Mouse (Mus musculus) cerebellum, adult (tissue): ENCODE results near the gene Pdhx.

Experiments used
- ATAC-seq: cut with Nextera tagmentation; 2 replicates; pipeline ENCODE4 v1.9.2; 2017; ENCODE audit warnings: mild to moderate bottlenecking, moderate library complexity, mixed read lengths; ENCODE audit not compliant: insufficient number of reproducible peaks, low FRiP score, low TSS enrichment

The Pdhx gene

DNA sequence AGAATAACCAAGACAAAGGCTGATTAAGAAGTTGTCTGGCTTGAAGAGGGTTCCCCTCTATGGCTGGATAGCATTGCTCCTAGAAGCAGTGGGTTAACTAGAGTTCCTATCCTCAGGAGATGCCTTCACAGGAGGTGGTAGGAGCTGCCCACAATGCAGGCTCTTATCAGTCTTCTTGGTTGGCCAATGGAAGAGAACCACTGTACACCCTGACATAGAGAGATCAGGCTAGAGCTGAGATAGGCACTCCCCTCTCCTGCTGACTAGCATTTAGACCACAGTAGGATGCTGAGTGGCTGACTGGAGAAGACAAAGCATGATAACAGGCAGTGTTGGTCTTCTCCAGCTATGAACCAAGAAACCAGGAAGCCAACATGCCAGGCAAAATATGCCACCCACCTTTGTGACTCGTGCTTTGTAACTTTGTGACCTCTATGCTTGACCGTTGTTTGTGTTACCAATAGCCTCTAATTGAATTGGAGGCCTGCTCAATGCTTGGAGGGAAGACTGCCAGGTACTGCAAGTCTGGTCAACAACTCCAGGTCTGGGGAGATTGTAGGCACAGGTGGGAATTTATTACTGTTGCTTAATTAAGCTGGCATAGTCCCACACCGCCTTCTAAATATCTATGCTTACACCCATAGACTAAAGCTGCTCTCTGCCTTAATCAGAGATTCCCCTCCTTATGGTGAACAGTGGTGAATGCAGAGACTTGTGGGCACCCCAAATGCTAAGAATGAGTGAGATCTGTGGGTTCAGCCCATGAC is 79.3 kb downstream of the Pdhx start:
- ATAC-seq: no peak

DNA sequence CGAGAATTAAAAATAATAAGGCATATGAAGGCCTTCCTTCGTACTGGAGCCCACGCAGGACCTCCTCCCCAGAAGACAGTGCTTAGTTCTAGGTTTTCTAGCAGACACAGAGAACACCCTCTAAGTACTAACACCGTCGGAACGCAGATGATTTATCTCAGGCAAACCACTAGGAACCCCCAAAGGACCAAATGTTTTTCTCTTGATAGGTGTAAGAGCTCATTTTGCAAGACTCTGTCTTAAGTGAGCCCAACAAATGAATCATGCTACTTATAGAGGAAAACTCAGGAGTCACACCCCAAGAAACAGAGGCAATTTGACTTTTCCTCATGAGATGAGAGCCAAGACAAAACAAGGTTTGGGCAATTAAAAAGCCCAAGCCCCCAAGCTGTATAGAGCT is 80.9 kb downstream of the Pdhx start:
- no peak for ATAC-seq

DNA sequence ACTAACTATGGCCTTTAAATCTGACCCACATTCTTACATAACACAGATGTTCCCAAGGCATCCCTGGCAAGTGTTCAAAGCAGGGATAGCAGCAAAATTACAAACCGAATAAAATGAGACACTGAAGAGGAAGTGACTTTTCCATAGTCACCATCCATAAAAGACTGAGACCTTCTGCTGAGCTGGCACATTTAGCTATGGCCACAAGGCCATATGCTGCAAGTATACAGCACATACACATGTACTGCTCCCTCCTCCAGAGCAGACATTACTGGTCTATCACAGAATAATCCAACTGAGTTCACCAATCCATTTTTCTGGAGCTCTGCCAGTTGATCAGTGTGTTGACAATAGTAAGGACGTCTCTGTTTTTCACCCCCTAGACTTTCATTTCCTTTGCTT is 83.0 kb downstream of the Pdhx start:
- no peak for ATAC-seq

DNA sequence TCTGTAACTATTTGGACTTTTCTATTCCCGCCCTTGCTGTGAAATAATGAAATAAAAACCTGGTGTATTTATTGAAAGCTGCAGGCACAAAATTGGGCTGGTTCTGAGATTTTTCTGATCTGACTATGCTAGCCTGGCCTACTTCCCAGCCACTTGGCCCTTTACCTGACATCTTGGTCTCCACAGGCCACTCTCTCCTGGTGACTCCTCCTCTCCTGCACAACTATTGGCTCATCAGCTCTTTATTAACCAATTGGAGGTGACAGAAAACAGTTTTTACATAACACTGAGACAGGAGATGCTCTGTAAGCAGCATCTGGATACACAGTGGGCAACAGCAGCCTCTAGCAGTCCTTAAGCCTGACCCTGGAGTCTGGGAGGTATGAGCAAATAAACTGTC is 83.9 kb downstream of the Pdhx start:
- ATAC-seq: no peak

DNA sequence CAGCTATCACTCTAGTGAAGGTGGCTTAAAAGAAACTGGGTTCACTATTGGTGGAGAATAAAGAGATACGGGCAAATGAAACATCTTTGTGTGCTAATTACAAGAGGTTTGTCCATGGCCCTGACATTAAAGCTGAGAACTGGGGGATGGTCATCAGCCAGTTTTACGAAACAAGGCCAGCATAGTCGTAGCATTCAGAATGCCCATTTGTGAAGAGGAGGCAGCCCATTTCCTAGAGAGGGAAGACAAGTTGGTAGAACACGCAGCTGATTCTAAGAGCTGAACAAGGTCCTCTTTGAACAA is 85.7 kb downstream of the Pdhx start:
- ATAC-seq: no peak

DNA sequence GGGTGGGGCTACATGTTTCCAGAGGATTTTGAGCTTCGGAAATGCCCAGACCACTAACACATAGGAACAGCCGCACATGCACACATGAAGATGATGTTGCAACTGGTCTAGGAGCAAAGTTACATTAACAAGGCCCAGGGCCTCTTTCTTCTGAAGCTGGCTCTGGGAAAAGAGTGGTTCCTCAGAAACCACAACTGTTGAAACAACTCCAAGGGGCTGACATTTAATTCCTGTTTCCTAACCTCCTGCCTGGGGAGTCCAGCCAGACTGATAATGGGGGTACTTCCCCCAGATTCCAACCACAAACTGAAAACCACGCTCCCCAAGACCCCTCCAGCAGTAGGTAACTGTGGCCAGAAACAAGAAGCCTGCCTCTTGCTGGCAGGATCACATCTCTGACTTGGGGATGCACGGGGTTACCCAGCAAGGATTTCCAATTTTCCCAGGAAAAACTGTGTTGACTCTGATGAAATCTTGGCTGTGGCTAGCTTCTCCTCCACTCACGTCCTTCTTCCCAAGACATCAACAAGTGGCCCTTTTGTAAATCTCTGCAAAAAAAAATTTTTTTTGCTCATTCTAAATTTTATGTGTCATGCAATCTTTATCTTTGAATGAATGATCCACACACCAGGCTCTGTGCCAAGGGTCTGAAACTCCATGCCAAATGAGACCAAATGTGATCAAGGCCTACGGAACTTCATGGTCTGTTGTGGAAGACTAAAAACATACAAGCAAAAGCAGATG is 86.2 kb downstream of the Pdhx start:
- ATAC-seq: no peak

DNA sequence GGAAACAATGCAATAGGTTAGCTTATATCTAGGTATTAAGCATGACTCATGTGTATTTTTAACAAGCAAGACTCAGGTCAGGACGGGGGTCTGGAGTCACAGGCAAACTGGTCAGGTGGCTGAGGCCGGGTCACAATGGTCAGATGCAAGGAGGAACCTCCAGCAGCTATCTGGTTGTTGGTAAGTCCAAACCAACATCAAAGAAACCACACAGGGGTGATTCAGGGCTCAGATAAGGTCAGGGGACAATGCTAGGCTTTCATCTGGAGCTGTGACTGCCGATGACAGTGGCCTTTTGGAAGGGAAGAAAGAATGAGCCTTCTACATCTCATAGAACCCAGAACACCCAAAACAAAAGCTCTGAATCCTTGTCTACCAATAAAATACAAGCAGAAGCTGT is 86.9 kb downstream of the Pdhx start:
- ATAC-seq: no peak

DNA sequence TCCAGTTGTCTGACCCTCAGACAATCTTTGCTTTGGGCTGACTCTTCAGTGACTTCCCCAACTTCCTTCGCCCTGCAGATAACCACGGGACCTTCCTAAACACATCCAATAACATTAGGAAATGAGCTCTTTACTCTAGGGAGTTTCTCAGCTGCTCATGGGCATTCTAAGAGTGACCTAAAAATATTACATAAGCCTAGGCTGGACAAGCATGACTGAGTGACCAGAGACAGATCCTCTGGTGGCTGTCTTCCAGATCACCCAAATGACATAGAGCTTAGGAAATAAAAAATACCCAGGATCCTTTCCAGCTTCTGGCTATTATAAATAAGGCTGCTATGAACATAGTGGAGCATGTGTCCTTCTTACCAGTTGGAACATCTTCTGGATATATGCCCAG is 90.5 kb downstream of the Pdhx start:
- no peak for ATAC-seq

DNA sequence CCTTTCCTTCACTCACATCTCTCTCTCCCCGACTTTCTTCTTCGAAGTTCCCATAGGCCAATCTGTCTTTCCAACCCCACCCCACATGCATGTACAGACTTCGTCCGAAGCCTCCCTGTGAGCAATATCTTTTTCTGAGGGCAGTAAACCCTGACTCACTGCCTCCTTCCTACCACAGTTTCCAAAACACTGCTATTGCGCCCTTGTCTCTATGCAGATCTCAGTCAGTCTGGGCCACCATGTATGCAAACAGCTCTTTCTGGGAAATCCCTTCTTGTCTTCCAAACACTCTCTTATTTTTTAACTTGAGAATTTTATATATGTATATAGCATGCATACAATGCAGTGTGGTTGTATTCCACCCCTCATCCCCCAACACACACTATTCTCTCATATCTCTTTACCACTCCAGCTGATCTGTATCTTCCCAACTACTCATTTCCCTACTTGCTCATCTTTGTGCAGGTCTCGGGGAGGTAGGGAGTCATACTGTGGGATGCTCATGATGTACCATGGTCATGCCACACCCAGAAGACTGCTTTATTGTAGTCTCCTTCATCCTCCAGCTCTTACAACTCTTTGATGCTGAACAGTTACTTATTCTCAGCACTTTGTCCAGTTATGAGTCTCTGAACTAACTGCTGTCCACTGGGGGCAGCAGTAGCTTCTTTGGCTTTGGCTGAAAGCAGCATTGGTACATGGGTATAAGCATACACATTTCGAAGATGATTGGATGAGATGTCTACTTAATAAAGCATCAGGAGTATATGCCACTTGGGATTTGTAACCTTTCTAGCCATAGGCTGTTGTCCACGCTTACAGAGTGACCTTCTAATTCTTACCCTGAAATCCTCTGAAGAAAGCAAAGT is 91.6 kb downstream of the Pdhx start:
- ATAC-seq: no peak

DNA sequence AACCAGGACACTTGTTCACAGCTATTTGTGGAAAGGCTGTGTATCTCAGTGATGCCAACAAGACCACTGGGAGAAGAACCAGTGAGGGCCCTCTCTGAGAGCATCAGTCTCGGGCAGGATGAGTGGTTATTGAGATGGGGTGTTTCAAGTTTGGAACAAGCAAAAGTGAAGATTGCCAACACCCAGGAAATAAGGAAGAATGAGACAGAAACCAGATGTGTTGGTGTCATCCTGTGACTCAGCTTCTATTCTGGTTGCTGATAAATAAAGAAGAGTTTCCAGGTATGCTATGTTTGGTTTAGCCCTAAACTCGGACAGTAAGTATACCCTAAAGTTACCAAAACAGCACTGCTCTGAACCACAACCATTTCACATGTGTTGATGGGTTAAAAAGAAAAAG is 92.4 kb downstream of the Pdhx start:
- no peak for ATAC-seq

DNA sequence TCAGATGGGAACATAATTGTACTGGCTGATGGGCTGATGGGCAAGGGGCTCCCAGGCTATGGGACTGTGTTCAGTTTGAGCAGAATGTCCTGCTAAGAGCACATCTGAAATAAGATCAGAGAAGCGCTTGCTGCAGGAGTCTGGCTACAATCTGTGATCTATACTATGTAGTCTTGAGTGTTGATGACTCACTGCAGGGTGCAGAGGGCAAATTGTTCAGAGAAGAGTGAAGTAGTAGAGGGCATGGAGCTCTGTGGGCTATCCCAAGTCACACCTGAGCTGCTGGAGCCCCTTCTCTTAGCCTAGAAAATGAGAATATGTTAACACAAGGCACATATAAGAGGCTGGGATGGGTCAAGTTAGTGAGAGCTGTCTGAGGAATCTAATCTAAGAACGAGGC is 93.8 kb downstream of the Pdhx start:
- ATAC-seq: no peak

DNA sequence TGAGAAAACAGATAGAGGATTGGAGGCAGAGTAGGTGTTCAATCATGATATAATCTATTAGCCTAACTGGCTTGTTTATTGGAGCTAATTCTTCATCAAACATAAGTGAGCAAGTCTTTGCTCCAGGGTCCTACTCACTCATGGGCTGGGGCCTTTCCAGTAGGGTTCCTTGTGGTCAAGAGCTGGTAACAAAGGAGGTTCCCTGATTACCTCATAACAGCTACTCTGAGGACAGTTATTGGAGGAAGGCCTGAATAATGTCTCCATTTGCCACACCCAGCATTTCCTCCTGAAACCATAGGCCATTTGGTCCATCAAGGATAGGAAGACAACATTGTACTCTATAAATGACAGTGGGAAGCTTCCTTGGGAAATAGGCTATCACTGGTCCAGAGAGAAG is 94.2 kb downstream of the Pdhx start:
- no peak for ATAC-seq

DNA sequence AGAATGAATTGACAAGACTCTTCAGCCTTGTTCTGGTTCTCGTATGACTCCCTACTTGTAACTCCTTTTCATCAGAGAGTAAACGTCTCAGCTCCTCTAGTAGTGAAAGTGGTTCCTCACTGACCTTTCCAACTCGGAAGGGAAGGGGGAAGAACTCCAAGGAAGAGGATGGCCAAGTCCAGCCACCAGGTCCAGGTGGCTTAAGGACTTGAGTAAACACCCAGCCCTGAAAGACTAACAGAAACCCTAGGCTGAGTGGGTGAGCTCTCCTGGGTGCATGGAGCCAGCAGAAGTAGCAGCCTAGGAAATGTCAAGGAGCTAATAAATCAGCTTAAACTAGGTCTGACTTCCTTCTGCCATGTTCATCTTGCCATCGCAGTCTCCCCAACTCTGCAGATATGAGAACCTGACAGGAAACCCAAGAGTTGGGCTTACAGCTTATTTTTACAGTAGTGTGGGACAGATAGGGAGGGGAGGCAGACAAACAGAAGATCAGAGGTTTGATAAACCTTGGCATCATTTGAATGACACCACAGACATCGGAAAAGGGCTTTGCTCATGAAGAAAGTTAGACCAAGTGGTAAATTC is 97.9 kb downstream of the Pdhx start:
- ATAC-seq: no peak

DNA sequence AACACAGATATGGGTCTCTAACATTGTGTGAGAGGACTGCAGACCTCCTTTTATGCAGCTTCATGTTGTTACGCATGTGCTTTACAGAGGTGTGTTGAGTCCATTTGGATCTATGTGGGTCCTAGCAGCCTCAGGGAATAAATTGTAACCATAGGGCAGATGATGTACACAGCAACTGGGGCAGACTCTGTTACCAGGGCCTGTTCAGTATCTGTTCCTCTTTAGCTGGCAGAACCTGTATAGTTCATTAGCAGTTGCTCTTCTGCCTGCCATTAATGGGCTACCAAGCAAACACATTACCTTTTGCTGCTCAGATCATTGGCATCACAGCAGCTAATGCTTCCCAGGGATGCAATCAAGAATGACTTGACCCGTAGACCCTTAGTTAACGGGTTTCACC is 100.2 kb downstream of the Pdhx start:
- no peak for ATAC-seq

DNA sequence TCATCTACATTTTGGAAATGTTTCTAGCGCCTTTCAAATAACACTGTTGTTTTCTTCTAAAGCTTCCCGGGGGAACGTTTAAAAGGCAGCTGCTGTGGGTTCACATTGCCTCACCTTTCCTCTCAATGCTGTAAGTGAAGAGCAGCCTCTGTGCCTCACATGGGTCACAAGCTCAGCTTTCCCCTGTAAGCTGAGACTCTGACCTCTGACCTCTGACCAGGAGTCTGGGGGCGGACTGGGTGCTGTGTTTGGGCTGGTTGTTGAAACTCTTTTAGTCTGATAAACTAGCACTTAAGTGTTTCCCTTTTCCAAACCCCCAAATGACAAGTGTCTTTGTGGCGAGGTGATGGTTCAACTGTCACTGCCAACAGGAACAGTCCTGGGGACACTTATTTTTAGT is 100.7 kb downstream of the Pdhx start:
- no peak for ATAC-seq

DNA sequence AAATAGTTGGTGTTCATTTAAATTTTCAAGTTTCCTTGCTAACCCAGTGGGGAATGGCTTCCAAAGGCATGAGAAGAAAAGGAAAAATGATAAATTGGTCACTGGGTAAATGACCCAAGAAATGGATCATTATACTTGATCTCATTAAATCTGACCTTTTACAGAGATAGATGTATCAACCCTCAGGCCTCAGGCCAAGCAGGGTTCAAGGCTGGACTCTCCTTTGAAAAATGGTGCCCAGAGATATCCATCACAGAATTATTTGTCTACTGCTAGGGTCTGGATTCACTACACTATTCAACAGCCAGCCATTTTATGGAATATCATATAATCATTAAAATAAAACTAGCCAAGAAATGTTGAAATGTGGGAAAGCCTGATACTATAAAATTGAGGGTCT is 101.4 kb downstream of the Pdhx start:
- ATAC-seq: no peak
